Mouse (Mus musculus) layer of hippocampus, adult 2 months (tissue): ENCODE data around the gene Cisd2. TPM values are rescaled to one million over a fixed set of nuclear protein-coding genes. Genes with fewer than 3 reads are reported as not detected.

Experiments used
- DNase-seq, 2 experiments: peaks; one replicate each; pipeline ENCODE4 v3.0.0; 2022; ENCODE audit warnings: low spot score in 2 of 2
- H3K27ac ChIP-seq: fragments of 200-600 bp; 2 replicates; pipeline ENCODE4 v1.8.1; 2022
- H3K4me3 ChIP-seq: fragments of 200-600 bp; 2 replicates; pipeline ENCODE4 v1.8.1; 2022; ENCODE audit warnings: mild to moderate bottlenecking
- CTCF ChIP-seq: fragments of 200-600 bp; conservative IDR thresholded peaks from 2 replicates; pipeline ENCODE4 v1.8.1; 2022; ENCODE audit warnings: antibody characterized with exemption, mild to moderate bottlenecking, moderate library complexity
- total RNA-seq, 2 experiments: library from RNA; stranded (reverse); gene quantifications; 2 replicates each; pipeline ENCODE4 v1.2.3; 2021

Gene Cisd2
- total RNA-seq, 2 experiments from 2014 or later: 34.4 to 35.1 TPM

- TF ChIP-seq CTCF: no peak
These were observed 13.3 kb upstream of the Cisd2 start for GRCm38 (mm10) chr3:135436901-135437616.

GRCm38 (mm10) chr3:135422856-135423607, 693 bp downstream of the Cisd2 start:
- Histone ChIP-seq H3K4me3 (peak overlapping the region; percentile 91), H3K27ac (peak overlapping the region; percentile 99)
- peak; percentile 72 to 78 for DNase-seq
- TF ChIP-seq CTCF: no peak

More at GRCm38 (mm10) chr3:135436901-135437616, 13.3 kb upstream of the Cisd2 start:
- no peak for DNase-seq
- peak overlapping the region; percentile 95 for H3K27ac ChIP-seq
- peak overlapping the region; percentile 94 for H3K4me3 ChIP-seq

GRCm38 (mm10) chr3:135422232-135422855, 1.4 kb downstream of the Cisd2 start:
- no peak for DNase-seq
- no peak for TF ChIP-seq CTCF
- Histone ChIP-seq H3K4me3 (peak overlapping the region; percentile 91), H3K27ac (peak overlapping the region; percentile 99)

- no peak for DNase-seq
- H3K27ac ChIP-seq: no peak overlapping the region
- TF ChIP-seq CTCF: no peak
- H3K4me3 ChIP-seq: no peak overlapping the region
These were observed 2.5 kb downstream of the Cisd2 start for GRCm38 (mm10) chr3:135421310-135421594.

GRCm38 (mm10) chr3:135420542-135421309, 3.0 kb downstream of the Cisd2 start:
- Histone ChIP-seq H3K27ac (no peak overlapping the region), H3K4me3 (no peak overlapping the region)
- no peak for TF ChIP-seq CTCF
- DNase-seq: no peak

- Histone ChIP-seq H3K27ac (no peak overlapping the region), H3K4me3 (no peak overlapping the region)
- no peak for TF ChIP-seq CTCF
- no peak for DNase-seq
These were observed 5.9 kb downstream of the Cisd2 start for GRCm38 (mm10) chr3:135417799-135418198.

- no peak for TF ChIP-seq CTCF
- Histone ChIP-seq H3K4me3 (no peak overlapping the region), H3K27ac (no peak overlapping the region)
- no peak for DNase-seq
These were observed 6.5 kb downstream of the Cisd2 start for GRCm38 (mm10) chr3:135417245-135417644.

GRCm38 (mm10) chr3:135411824-135412223, 11.9 kb downstream of the Cisd2 start:
- TF ChIP-seq CTCF: no peak
- no peak overlapping the region for H3K4me3 ChIP-seq
- peak overlapping the region; percentile 43; the same call in 1 of the 2 replicates for H3K27ac ChIP-seq
- no peak for DNase-seq

- Histone ChIP-seq H3K27ac (no peak overlapping the region), H3K4me3 (no peak overlapping the region)
- TF ChIP-seq CTCF: no peak
- no peak for DNase-seq
These were observed 12.7 kb downstream of the Cisd2 start for GRCm38 (mm10) chr3:135411056-135411455.

- no peak overlapping the region for H3K27ac ChIP-seq
- no peak overlapping the region for H3K4me3 ChIP-seq
- no peak for DNase-seq
- TF ChIP-seq CTCF: peak; percentile 52
These were observed 14.5 kb downstream of the Cisd2 start for GRCm38 (mm10) chr3:135409219-135409618.

GRCm38 (mm10) chr3:135407351-135407750, 16.4 kb downstream of the Cisd2 start:
- DNase-seq: no peak
- no peak overlapping the region for H3K4me3 ChIP-seq
- no peak for TF ChIP-seq CTCF
- no peak overlapping the region for H3K27ac ChIP-seq

GRCm38 (mm10) chr3:135404599-135404998, 19.1 kb downstream of the Cisd2 start:
- peak; percentile 46 for TF ChIP-seq CTCF

GRCm38 (mm10) chr3:135403856-135404255, 19.9 kb downstream of the Cisd2 start:
- TF ChIP-seq CTCF: peak; percentile 43
- DNase-seq: no peak

More at GRCm38 (mm10) chr3:135404599-135404998, 19.1 kb downstream of the Cisd2 start:
- no peak for DNase-seq
- H3K27ac ChIP-seq: no peak overlapping the region
- H3K4me3 ChIP-seq: no peak overlapping the region

More at GRCm38 (mm10) chr3:135403856-135404255, 19.9 kb downstream of the Cisd2 start:
- H3K4me3 ChIP-seq: no peak overlapping the region
- no peak overlapping the region for H3K27ac ChIP-seq
